Mouse (Mus musculus) hematopoietic stem cell, adult 5-6 weeks (primary cell): ENCODE results near the gene Wwc2. TPM values are rescaled to one million over a fixed set of nuclear protein-coding genes. Genes with fewer than 3 reads are reported as not detected.

Source experiments
- ATAC-seq, 2 experiments: fragments of 125-278 bp in 1 of 2; replicated peaks in 1 of 2; 2 replicates each; pipeline ENCODE4 v1.8.0; 2016 to 2017; ENCODE audit warnings: inconsistent platforms in 2 of 2, mild to moderate bottlenecking in 2 of 2, moderate number of reproducible peaks in 2 of 2, low read depth in 1 of 2, moderate TSS enrichment in 1 of 2; ENCODE audit not compliant: low FRiP score in 2 of 2, poor library complexity in 2 of 2, severe bottlenecking in 2 of 2, insufficient read depth in 1 of 2, low TSS enrichment in 1 of 2
- total RNA-seq: library from RNA; stranded (forward); fragments of 172-1452, 232-1000 nt; gene quantifications from 2 replicates; pipeline ENCODE4 v1.2.3, GENCODE M21; 2017

Gene Wwc2
- total RNA-seq, 1 experiment from 2014 or later = 9.2 TPM

DNA sequence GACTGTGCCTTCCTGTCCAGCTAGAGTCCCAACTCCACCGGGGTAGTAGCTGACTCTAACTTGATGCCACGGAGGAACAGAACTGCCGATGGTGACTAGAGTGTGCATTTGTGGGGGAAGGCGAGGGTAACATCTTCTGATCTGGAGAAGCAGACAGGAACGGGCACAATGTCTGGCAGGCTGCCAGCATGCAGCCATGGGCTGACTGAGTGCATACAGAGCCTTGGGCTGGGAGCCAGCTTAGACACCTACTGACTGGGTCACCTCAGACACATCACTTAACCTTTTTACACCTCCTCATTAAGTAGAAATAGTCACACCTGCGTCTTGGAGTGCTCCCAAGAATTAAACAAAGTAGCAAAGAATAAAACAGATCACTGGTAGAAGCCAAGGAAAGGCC is 28.7 kb downstream of the Wwc2 start:
- 0 out of 4 replicates have a peak, but pooled peaks of 1 of the 2 experiments have one; percentile 25 for ATAC-seq

DNA sequence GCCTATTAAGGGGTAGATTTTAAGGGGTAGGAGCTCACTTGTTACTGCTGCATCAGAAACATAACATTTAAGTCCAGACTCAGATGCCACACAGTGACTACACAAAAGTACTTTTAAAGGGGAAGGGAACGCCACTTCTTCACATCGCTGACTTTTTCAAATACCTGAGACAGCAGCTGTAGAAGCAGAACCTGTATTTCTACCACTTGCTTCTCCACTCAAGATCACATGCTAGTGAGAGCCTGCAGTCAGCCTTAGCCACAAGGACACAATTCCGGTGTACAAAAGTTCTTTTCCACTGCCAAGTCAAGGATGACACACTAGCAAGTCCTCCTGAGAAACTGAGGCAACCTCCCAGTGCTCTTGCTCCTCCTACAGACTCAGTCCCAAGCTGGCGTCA is 33.2 kb downstream of the Wwc2 start:
- ATAC-seq = no peak

DNA sequence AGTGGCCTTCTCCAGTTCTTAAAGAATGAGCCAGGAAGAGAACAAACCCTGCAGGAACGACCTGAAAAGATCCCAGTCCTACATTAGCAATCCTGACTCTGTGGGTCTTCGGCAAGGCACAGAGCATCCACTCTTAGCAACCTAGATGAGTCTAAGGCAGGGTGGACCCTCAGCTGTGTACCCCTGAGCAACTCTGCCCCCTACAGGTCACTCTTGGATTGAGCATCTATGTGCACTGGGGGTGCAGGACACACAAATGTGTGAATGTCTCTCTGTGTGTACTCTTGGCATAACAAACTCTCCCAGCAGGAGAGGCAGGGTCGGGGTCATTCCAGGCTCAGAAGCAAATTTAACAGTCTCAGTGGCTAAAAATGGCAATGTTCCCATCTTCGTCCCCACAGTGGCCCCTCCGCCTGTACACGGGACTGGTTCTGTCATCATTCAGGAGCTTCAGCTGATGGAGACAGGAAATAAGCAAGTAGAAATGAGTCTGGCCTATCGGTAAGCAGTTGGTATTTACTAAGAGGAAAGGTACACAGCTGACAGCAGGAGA is 39.3 kb downstream of the Wwc2 start:
- no peak for ATAC-seq

DNA sequence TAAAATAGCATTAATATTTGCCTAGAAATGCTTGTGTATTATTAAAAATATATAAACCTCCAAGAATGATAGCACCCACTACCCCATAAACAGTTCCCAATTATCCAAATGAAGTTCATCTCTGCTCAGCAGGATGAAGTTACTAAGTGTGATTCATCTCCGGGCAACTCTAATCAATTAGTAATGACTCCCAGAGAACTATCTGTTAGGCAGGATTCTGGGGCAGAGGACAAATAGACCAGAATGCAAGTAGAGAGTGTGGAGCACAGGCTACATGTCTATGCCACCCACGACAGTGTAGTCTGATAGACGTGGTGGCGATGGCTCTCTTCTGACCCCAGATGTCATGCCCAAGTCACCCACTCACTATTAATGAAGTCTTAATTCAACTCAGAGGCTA is 41.9 kb downstream of the Wwc2 start:
- no peak for ATAC-seq

DNA sequence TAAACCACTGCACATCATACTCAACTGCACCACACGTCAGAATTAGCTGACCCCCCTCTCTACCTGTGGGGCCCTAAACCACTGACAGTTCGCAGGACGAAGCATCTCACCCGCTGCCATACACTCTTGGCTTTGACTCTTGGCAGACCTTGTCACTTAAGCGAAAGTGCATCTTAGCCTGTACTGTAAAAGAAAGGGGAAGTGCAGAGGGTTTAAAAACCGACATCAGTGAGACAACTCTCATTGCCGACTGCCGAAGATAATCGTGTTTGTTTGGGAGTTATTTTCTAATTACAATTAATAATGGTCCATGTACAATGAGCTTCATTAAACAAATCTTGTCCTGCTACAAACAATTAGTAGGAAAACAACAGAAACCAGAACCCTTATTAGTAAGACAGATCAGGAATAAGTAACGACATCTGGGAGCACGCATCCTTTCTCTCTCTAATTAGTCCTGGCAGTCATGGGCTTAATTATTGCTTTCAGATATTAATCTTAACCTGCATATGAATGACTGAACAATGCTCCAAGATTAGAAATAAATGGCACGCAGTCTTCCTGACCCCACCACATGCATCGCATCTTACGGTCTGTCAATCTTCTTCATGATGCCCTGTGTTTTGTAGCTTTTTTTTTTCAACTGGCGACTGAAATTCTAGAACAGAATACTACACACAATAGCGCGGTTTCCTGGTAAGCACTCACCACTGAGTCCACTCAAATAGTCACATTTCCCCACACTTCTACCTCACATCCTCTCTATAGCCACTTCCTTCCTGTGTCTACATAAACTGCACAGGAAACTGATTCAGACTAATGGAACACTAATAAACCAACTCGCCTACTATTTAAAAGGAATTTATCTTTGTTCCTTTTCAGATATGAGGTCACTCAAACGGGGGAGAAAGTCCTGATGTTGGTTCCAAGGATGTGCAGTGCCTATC is 42.8 kb downstream of the Wwc2 start:
- peak; percentile 88 to 89 for ATAC-seq

DNA sequence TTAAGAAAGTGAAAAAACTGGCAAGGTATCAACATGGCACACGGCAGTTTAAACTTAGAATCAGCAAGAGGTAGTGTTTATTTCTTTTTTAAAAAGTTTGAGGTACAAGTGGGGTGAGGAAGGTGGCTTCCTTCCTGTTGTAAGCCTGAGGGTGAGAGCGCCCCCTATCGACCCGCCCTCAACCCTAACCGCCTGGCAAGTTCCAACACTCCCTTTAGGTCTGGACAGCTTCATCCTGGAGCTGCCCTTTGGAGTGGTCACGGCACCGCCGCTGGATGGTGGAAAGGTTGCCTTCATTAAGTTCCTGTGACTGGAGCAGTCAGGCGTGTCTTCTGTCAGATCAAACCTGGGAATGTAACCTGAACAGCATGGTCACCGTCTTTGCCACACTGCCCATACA is 47.7 kb downstream of the Wwc2 start:
- no peak for ATAC-seq

DNA sequence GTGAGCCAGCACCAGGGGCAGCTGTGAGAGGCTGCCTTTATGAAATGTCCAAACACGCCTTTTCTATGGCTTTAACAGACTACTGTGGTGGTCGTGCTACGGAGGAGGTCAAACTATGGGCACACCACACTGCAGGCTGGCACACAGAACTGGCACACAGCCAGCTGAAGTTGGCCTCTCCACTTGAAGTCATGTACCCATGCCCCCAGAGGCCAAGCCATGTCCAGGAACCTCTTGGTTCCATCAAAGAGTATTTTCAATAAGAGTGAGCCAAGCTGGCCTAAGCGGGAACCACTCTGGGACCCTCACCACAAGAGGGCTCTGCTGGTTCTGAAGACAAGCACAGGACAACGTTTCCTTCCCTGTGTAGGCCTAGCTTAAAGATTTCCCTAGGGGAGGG is 49.7 kb downstream of the Wwc2 start:
- ATAC-seq = peak; percentile 14 to 22; a peak in 1 of 4 replicates

DNA sequence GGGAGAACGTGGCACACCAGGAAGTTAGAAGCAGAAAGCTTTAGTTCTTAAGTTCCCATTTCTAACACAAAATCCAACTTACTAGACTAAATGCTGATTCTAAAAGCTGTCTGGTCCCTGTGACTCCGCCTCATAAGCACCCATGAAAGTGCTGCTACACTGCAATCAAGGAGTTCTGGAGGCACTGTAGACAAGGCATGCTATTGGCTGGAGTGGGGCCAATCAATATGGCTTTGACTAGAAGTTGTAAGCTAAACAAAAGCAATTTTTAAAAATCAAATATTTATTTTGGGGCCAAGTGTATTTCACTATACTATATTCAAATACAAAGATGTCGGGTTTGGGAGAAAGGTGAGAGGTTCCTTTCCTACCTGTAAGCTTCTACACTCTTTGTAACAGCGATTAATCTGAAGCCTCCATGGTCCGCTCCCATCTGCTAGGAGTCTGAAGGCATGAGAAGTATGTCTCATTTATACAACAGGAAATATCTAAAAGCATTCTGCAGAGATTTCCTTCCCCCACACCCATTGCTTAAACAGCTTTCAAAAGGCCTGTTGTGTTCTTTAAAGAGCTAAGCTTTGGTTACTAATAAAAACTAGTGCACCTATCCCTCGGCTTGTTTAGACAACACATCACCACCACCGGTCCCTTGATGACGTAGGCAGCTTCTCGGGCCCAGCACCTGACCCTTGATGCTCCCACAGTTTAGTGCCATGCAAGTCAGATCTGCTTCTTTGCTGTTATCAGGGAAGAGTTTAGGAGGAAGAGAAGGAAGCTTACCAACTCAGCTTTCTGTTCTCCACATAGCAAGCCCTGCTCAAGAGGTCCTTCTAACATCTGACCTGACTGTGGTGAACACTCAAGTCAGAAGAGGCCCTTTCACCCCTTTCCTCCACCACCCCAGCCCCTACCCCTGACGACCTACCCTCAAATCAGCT is 50.5 kb downstream of the Wwc2 start:
- 0 out of 4 replicates have a peak, but pooled peaks of 1 of the 2 experiments have one; percentile 23 for ATAC-seq

DNA sequence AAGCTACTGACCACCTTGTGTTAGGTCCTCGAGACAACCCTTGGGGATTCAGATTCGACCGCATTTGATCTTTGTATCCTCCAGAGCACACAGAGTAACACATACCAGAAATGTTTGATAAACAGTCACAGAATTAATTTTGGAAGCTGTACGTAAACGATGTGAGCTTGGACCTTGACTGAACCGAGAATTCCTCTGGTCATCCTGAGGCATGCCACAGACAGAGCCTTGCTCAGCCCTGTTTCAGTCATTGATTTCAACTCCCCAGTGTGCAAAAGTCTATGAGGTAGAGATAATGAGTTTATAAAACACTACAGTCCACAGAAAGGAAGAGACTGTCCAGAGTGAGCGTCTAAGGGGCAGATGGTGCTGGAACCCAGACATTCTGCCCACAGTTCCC is 51.5 kb downstream of the Wwc2 start:
- no peak for ATAC-seq

DNA sequence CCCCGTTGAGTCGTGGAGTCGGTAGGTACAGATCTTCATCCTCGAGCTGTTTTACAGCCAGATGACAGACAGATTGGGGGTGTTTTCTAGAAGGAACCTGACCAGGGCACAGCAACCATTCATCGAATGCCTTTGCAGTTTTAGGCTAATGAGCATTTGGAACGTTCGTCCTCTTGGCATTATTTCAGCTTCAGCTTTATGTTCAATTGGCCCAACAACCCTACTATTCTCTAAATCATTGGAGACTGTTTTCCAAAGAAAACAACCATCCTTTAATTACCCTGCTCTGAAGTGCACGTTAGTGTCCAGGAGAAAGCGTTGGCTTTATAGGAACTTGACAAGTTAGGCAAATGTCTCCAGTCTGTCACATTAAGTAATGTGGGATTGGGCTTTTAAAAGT is 54.3 kb downstream of the Wwc2 start:
- ATAC-seq = no peak

DNA sequence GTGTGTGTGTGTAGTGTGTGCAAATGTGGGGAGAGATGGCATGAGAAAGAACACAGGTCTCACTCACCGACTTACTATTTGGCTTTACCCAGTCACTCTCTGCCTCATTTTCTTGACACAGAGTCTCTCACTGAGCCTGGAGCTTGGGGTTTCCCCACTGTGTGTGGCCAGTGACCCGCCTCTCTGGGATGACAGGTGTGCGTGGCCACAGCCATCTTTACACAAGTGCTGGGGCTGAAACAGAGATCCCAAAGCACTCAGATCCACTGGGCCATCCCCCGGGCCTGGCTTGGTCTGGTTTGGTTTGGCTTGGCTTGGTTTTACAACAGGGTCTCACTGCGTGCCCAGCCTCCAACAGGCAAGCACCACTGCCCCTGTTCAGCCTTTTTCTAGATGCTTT is 55.3 kb downstream of the Wwc2 start:
- ATAC-seq = no peak

DNA sequence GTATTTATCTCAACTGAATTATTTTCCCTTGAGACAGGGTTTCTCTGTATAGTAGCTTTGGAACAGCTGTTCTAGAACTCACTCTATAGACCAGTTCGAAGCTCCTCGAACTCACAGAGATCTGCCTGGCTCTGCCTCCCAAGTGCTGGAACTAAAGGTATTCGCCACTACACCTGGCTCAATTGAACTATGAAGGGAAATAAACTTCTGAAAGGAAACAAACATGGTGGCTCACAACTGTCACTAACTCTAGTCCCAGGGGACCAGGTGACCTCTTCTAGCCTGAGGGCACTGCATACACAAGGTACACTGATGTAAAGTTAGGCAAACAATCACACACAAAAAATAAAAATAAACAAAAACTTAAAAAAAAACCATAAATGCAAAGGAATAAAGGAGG is 57.6 kb downstream of the Wwc2 start:
- ATAC-seq = no peak

DNA sequence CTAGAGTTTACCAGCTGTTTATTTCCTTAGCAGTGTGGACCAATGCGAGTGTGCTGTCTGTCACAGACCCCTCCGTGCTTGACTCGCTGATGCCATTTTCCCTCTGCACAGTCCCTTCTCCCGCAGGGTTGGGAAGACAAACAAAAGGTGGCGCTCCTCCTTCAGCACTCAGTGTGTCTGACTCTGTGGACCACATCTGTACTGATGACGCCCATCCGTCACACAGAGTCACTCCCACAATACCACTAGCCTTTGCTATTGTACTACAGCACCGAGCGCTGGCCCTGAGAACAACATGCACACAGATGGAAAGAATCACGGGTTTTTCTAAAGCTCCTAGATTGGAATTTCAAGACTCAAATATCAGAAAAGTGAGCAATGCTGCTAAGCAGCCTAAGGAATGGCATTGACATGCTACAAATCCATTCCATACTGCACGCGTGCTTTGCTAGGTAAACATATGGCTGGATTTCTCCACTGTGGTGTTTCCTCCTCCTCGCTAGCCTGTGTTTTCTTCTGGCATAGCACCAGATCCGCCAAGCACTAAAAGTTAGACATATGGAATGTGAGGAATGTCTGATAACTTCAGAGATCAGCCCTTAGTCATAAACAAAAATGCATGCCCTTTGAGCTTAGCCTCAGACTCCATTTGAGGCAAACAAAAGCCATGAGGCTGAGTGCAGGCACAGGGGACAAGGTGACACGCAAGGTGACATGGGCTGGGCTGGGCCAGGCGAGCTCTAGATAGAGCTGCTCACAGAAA is 58.5 kb downstream of the Wwc2 start:
- no peak for ATAC-seq

DNA sequence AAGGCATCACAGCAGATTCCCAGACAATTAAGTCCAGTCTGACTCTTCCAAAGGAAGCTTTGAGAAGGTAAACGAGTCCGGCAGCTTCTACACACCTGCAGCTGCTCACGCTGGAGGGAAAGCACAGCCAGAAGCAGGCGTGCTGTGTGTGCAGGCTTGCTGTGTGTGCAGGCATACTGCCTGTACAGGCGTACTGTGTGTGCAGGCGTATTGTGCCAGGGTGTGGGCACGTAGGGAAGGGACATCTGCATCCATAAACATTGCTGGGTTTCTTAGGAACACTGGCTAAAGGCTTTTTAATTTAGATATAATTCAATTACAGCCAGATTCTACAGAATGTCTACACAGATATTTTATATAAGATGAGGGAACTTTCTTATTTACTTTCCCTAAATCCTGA is 59.4 kb downstream of the Wwc2 start:
- ATAC-seq = no peak

DNA sequence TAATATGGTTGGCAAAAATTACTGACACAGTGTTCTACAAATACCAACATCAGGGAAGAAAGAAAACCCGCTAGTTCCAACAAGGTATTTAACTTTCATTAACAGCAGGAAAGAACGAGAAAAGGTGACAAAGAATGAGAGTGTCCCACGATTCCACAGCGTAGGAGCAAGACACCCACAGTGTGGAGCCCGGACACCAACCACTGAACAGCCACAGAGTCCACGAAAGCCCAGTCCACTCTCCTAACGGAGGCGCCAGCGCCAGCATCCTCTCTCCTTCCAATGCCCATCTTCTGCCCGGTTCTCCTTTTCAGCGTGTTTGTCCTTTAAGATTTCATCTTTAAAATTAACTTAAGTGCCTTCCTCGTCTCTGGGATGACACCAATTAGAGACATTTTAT is 61.1 kb downstream of the Wwc2 start:
- no peak for ATAC-seq

DNA sequence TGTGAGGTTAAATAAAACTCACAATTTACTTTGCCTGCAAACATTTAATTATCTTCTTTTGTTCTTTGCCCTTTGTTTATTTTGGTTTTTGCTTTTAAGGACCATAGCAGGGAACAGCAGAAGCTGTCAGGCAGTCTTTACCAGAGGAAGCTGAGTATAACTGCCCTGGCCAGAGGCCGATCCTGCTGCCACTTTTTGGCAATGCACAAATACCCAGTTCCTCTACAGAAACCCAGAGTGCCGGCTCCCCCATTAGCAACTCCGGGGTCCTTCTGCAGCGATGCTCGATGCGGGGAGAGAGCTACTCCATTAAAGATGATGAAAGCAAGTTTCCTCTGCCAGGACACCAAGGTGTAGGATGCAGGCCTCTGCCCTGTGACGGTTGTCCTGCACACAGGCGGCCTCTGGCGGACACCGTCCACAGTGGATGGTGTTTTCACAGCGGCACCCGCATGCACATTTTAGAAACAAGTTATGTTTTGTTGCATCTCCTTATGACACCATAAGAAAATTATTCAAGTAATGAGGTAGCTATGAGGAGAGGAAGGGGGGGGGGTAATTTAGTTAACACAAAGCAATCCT is 62.0 kb downstream of the Wwc2 start:
- peak; percentile 52 to 54 for ATAC-seq

DNA sequence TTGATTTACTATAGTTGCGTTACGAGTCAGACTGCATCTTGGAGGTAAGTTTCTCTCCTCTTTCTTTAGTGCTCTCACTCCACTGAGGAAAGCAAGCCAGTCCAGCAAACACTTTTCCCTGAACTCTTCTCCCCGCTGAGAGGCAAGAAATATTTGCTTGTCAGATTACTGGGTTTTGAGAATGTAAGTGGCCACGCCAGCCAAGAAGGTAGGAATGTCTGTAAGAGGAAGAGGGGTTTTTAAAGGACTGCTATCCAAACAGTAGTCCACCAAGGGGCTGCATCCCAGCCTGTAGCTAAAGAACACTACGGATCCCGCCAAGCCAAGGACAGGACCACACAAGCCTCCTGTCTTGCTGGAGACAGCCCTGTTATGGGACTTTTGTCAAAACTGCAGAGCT is 65.8 kb downstream of the Wwc2 start:
- no peak for ATAC-seq
